Mouse (Mus musculus) myocyte (in vitro differentiated cells): ENCODE measurements around the gene Amtn. TPM values are rescaled to one million over a fixed set of nuclear protein-coding genes. Genes with fewer than 3 reads are reported as not detected.
"Not testable (repeated sequence)": the region's sequence is repeated elsewhere in the genome, so short reads cannot be mapped to it uniquely, and the experiment has no call there.

Experiments
- H3K27me3 ChIP-seq: one replicate; pipeline ENCODE4 v1.6.1; 2011; ENCODE audit not compliant: control insufficient read depth, insufficient read depth, insufficient read length
- H3K36me3 ChIP-seq: one replicate; pipeline ENCODE4 v1.6.1; 2011; ENCODE audit not compliant: control insufficient read depth, insufficient read depth
- H3K4me2 ChIP-seq: one replicate; pipeline ENCODE4 v1.6.1; 2011; ENCODE audit warnings: low read depth, control low read depth
- H3K4me3 ChIP-seq: one replicate; pipeline ENCODE4 v1.5.1; 2011; ENCODE audit warnings: mild to moderate bottlenecking, control low read depth, moderate library complexity
- H3K79me2 ChIP-seq: one replicate; pipeline ENCODE4 v1.6.1; 2011; ENCODE audit not compliant: control insufficient read depth, insufficient read depth
- H3ac ChIP-seq: one replicate; pipeline ENCODE4 v1.6.1; 2011; ENCODE audit not compliant: control insufficient read depth, insufficient read length
- CEBPB ChIP-seq: IDR thresholded peaks from 2 replicates; pipeline ENCODE4 v1.6.1; 2011; ENCODE audit warnings: mild to moderate bottlenecking, moderate library complexity; ENCODE audit not compliant: poor library complexity, insufficient read depth, severe bottlenecking
- E2F4 ChIP-seq: IDR thresholded peaks from one replicate; pipeline ENCODE4 v1.6.1; 2011; ENCODE audit warnings: mild to moderate bottlenecking, control low read depth, moderate library complexity; ENCODE audit not compliant: insufficient read depth
- MAX ChIP-seq: IDR thresholded peaks from one replicate; pipeline ENCODE4 v1.6.1; 2011; ENCODE audit warnings: low read depth, mild to moderate bottlenecking, control low read depth
- MYOD1 ChIP-seq, 3 experiments: IDR thresholded peaks; one replicate each; pipeline ENCODE4 v1.6.1; 2011; ENCODE audit warnings: control low read depth in 2 of 3, low read depth in 2 of 3, mild to moderate bottlenecking in 2 of 3, moderate library complexity in 1 of 3; ENCODE audit not compliant: insufficient read length in 2 of 3, control insufficient read depth in 1 of 3
- MYOG ChIP-seq, 3 experiments: IDR thresholded peaks; one replicate each; pipeline ENCODE4 v1.6.1; 2011; ENCODE audit warnings: control low read depth in 2 of 3, low read depth in 2 of 3, mild to moderate bottlenecking in 2 of 3; ENCODE audit not compliant: insufficient read length in 2 of 3, control insufficient read depth in 1 of 3, insufficient read depth in 1 of 3
- POLR2A ChIP-seq: IDR thresholded peaks from one replicate; pipeline ENCODE4 v1.6.1; 2011; ENCODE audit warnings: low read depth, mild to moderate bottlenecking, control low read depth, moderate library complexity; ENCODE audit not compliant: insufficient read length
- POLR2AphosphoS2 ChIP-seq: IDR thresholded peaks from one replicate; pipeline ENCODE4 v1.6.1; 2011; ENCODE audit warnings: low read depth, control low read depth; ENCODE audit not compliant: insufficient read length
- REST ChIP-seq: IDR thresholded peaks from one replicate; pipeline ENCODE4 v1.6.1; 2011; ENCODE audit warnings: mild to moderate bottlenecking, control low read depth, moderate library complexity; ENCODE audit not compliant: insufficient read depth, insufficient read length
- SRF ChIP-seq: IDR thresholded peaks from one replicate; pipeline ENCODE4 v1.6.1; 2011; ENCODE audit warnings: low read depth; ENCODE audit not compliant: control insufficient read depth, insufficient read length
- TCF12 ChIP-seq: IDR thresholded peaks from one replicate; pipeline ENCODE4 v1.6.1; 2011; ENCODE audit warnings: mild to moderate bottlenecking, control low read depth; ENCODE audit not compliant: poor library complexity, insufficient read depth, severe bottlenecking
- TCF3 ChIP-seq: IDR thresholded peaks from one replicate; pipeline ENCODE4 v1.6.1; 2011; ENCODE audit warnings: low read depth, control low read depth; ENCODE audit not compliant: insufficient read length
- USF1 ChIP-seq: IDR thresholded peaks from one replicate; pipeline ENCODE4 v1.6.1; 2011; ENCODE audit warnings: low read depth, mild to moderate bottlenecking, control low read depth, moderate library complexity
- polyA plus RNA-seq: library from polyadenylated mRNA; unstranded; fragments of >200 nt; fragmentation: generic; extraction: Trizol; gene quantifications from one replicate; pipeline ENCODE4 v1.2.1, GENCODE M21; 2012; ENCODE audit warnings: missing spikeins

Gene Amtn
- polyA plus RNA-seq, 1 experiment, result not detected

DNA sequence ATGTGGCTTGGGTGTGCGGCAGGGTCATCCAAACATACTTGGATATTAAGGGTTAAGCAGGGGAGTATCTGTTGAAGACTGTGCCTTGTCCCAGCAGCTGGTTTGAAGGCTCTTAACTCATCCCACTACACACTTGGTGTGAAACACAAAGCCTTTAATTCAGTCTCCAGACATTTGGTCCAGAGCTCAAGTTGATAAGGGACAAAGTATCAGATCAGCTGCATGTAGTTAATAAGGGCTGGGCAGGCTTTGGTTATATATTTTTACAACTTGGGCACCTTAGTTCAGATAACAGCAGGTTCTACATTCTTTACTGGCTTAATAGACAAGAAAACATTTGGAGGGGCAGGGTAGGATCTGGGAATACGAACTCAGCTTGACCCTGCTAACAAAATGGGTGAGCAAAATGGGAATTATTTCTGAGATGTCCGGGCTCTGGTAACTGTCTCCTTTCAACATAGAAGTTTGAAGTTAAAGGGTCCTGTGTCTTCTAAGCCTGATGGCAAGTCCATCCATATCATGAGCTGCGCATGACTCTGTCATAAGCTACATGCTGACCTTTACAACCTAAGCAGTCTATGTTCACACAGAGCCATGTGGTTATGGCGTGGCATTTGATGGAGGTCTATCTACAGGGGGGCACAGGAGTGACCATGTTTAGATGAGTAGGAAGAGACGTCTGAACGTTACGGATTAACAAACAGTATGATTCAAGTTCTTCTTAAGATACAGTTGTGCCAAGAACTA, 44.6 kb downstream of the Amtn start:
- Histone ChIP-seq H3K4me2 (no peak overlapping the region), H3K27me3 (no peaks in the 10 kb centered on the region), H3K79me2 (no peaks in the 10 kb centered on the region), H3K36me3 (no peaks in the 10 kb centered on the region), H3K4me3 (no peak overlapping the region), H3ac (no peak overlapping the region)
- no peak for TF ChIP-seq REST
- TF ChIP-seq POLR2AphosphoS2, result no peak
- TF ChIP-seq CEBPB, result no peak
- TF ChIP-seq MYOD1 (IDR thresholded peaks at IDR 0.05; ENCODE audit: control insufficient read depth in 1 of 3, insufficient read length in 2 of 3, low read depth in 2 of 3), result no peak
- TF ChIP-seq POLR2A, result no peak
- no peak for TF ChIP-seq USF1
- no peak for TF ChIP-seq TCF3
- TF ChIP-seq TCF12, result no peak
- no peak for TF ChIP-seq SRF
- TF ChIP-seq MAX, result no peak
- TF ChIP-seq E2F4, result no peak
- no peak for TF ChIP-seq MYOG (IDR thresholded peaks at IDR 0.05; ENCODE audit: control insufficient read depth in 1 of 3, insufficient read depth in 1 of 3, insufficient read length in 2 of 3, low read depth in 2 of 3)

DNA sequence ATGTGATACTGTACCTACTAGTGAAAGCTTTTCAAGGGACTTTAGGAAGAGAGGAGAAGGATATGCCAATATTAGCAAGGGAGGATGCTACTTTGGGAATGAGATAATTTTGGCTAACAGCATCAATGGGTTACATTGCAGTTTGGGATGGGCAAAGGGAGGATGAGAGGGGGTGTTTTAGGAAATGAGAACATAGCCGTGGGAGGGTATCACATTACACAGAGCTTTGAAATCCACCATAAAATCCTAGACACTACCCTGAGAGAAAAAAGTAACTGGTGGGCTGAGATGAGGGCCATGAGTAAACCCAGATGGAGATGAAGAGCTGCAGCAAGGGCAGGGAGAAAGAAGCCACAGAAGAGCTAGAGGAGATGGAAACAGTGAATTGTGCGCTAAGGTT, 49.0 kb downstream of the Amtn start:
- not testable (repeated sequence) for H3K27me3 ChIP-seq, H3ac ChIP-seq, H3K4me3 ChIP-seq, H3K36me3 ChIP-seq, H3K79me2 ChIP-seq, H3K4me2 ChIP-seq

DNA sequence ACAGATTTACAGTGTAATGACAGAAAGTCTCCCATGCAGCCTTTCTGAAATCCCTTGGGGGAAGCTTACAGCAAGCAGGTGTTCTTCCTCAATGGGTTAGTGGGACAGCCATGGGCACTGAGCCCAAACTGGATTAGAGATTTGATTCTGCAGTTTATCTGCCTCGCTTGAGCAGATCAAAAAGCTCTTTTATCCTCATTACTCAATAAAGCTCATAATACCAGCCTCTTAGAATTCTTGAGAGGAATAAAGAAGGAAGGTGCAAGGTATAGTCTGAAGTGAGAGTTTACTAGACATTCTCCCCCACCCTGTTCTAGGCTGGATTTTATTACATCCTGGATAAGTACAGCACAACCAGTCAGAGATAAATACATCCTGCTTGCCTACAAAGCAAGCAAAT, 50.8 kb downstream of the Amtn start:
- no peak for TF ChIP-seq CEBPB
- TF ChIP-seq POLR2AphosphoS2, result no peak
- no peak for TF ChIP-seq TCF3
- TF ChIP-seq MAX, result no peak
- TF ChIP-seq TCF12, result no peak
- TF ChIP-seq MYOD1 (IDR thresholded peaks at IDR 0.05; ENCODE audit: control insufficient read depth in 1 of 3, insufficient read length in 2 of 3, low read depth in 2 of 3), result no peak
- TF ChIP-seq POLR2A, result no peak
- no peak for TF ChIP-seq REST
- no peak for TF ChIP-seq E2F4
- no peak for TF ChIP-seq SRF
- TF ChIP-seq MYOG (IDR thresholded peaks at IDR 0.05; ENCODE audit: control insufficient read depth in 1 of 3, insufficient read depth in 1 of 3, insufficient read length in 2 of 3, low read depth in 2 of 3), result no peak
- TF ChIP-seq USF1, result no peak
- no peaks in the 10 kb centered on the region for H3K36me3 ChIP-seq
- no peak overlapping the region for H3K4me3 ChIP-seq
- H3K27me3 ChIP-seq, result no peaks in the 10 kb centered on the region
- no peak overlapping the region for H3ac ChIP-seq
- no peaks in the 10 kb centered on the region for H3K79me2 ChIP-seq
- no peak overlapping the region for H3K4me2 ChIP-seq

Other genes starting within 250 kb of the Amtn start
- not detected for gene Gm11115, start 222.0 kb upstream of the Amtn start, polyA plus RNA-seq
- not detected for gene Gm7714, start 107.2 kb upstream of the Amtn start, polyA plus RNA-seq
- gene Prol1, start 58.8 kb upstream of the Amtn start, polyA plus RNA-seq, result not detected
- not detected for gene Ambn, start 79.9 kb downstream of the Amtn start, polyA plus RNA-seq
- not detected for gene Enam, start 111.9 kb downstream of the Amtn start, polyA plus RNA-seq
- gene Jchain, start 151.8 kb downstream of the Amtn start, polyA plus RNA-seq, result 0.04 TPM
- 34.5 TPM for gene Utp3, start 178.4 kb downstream of the Amtn start, polyA plus RNA-seq
- 4.9 TPM for gene Rufy3, start 188.9 kb downstream of the Amtn start, polyA plus RNA-seq